Comparison of ENCODE assay signal across 8 mouse cellular contexts in the genomic region with DNA sequence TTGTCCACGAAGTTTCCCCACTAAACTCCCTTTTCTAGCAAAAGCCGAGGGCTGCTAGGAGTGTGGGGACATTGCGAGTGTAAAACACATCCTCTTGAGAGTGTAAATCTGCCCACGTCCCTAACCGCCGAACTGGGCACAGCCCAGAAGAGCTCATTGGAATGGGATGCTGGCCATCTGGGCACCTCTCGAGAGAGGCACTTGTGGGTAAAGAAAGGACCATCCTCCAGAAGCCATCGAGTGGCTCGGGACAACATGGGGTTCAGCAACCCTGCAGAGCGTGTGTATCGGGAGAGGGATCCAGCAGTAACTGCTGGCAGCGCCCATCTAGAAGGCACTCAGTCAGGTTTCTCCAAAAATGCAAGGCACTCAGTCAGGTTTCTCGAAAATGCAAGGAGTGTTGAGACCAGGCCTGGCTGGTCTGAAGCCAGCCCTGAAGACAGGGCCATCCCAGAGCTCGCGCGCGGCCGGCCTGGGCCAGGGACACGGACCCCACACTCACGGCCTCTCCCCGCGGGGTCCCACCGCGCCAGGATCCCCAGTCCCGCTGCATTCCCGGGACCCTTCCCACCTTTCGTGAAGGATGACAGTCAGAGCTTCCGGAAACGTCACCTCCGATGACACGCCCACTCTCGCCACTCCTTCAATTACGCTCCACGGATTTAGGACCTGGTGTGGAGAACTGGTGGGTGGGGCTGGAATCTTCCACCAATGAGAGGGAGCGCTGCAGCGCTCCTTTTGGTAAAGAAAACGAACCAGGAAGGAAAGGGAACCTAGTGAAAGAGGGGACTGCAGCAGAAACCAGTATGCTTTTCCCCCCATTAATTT. TPM values are rescaled to one million over a fixed set of nuclear protein-coding genes. Genes with fewer than 3 reads are reported as not detected.
DNase-seq lines count a peak whose midpoint lies in the region; ATAC-seq and TF ChIP-seq lines count a peak whose summit lies in the region.

No protein-coding gene starts in this region.

- H3K27ac ChIP-seq in cortical plate, adult 2 months (ENCODE audit: insufficient read depth, low read length), result peak overlapping the region; percentile 81; the same call in 1 of the 2 replicates

- no peaks in the 10 kb centered on the region for H3K9me3 ChIP-seq in megakaryocyte, embryonic 14.5 days

- H3K36me3 ChIP-seq in megakaryocyte, embryonic 14.5 days (replicated peaks; ENCODE audit: low read length), result peaks cover 32% of the 10 kb centered on the region

- ATAC-seq in activated CD4-positive, CD25-positive, alpha-beta regulatory T cell, adult 4 months, result peak; percentile 88

- H3K4me3 ChIP-seq in cortical plate, adult 2 months (ENCODE audit: insufficient read depth, low read length), result peak overlapping the region; percentile 82
- peak overlapping the region; percentile 96 for H3K4me3 ChIP-seq in megakaryocyte, embryonic 14.5 days (replicated peaks)

- no peak for TF ChIP-seq CTCF in cortical plate, adult 2 months (IDR thresholded peaks at IDR 0.05; ENCODE audit: extremely low read depth, insufficient read depth, low read length)

- peak; percentile 77 to 80 for DNase-seq in gastrocnemius, adult 8-10 months (ENCODE audit: low spot score in 2 of 2)
- peak; percentile 71 for DNase-seq in hindlimb bud, embryonic 11.5 days (ENCODE audit: extremely low spot score, low read depth, low spot score)
- peak; percentile 78 to 92 for DNase-seq in left cerebral cortex, adult 8-10 months (ENCODE audit: low spot score in 2 of 2)
- peak; percentile 96 to 97 for DNase-seq in right cerebral cortex, postnatal 10 days (ENCODE audit: low spot score in 2 of 2)
- DNase-seq in urinary bladder, postnatal 25 days (ENCODE audit: low spot score), result peak; percentile 85

- peaks cover 3% of the 10 kb centered on the region for H3K4me1 ChIP-seq in cortical plate, adult 2 months (ENCODE audit: control insufficient read depth, insufficient read depth, low read length)
- H3K4me1 ChIP-seq in megakaryocyte, embryonic 14.5 days, result peaks cover 45% of the 10 kb centered on the region

- H3K27me3 ChIP-seq in megakaryocyte, embryonic 14.5 days (replicated peaks), result peaks cover 13% of the 10 kb centered on the region

- TF ChIP-seq POLR2A in cortical plate, adult 2 months (IDR thresholded peaks at IDR 0.05; ENCODE audit: extremely low read depth, insufficient read depth, low read length), result peak; percentile 62

RNA-seq across cellular contexts. Expression of gene Stambp, which starts 0.5 kb away (rescaled TPM):
- 10 to 100 TPM; 30.5 to 38.9 TPM for polyA plus RNA-seq in activated CD4-positive, CD25-positive, alpha-beta regulatory T cell, adult 4 months (2017; shearing (Covaris generic))
- polyA plus RNA-seq in cortical plate, adult 2 months (2012; rRNA removed), result 36.4 and 37.4 TPM in 2 replicates
- 1 to 10 TPM; 5.6 to 6.8 (median 6.3) TPM for total RNA-seq in gastrocnemius, adult 8-10 months (2022)
- 10 to 100 TPM; 32.9 to 39.3 (median 37.3) TPM for total RNA-seq in left cerebral cortex, adult 8-10 months (2022)
- polyA plus RNA-seq in megakaryocyte, embryonic 14.5 days (2012; ENCODE audit: insufficient read depth, low replicate concordance), result 3.3 and 3.7 TPM in 2 replicates

RNA-seq across cellular contexts. Expression of gene Actg2, which starts 36.0 kb away (rescaled TPM):
- 10 to 100 TPM; 36.5 to 47.4 TPM for polyA plus RNA-seq in activated CD4-positive, CD25-positive, alpha-beta regulatory T cell, adult 4 months (2017; shearing (Covaris generic))
- polyA plus RNA-seq in cortical plate, adult 2 months (2012; rRNA removed), result 0.79 and 1.9 TPM in 2 replicates
- under 1 TPM; 0.39 to 0.73 (median 0.55) TPM for total RNA-seq in gastrocnemius, adult 8-10 months (2022)
- total RNA-seq in left cerebral cortex, adult 8-10 months (2022), result not detected
- polyA plus RNA-seq in megakaryocyte, embryonic 14.5 days (2012; ENCODE audit: insufficient read depth, low replicate concordance), result not detected in 2 replicates

Comparison
In these comparisons a context has a peak if more than half of its experiments do, and no peak if none do; other contexts are left out.
1. Peak in every context shown above with its lines: DNase-seq, ATAC-seq, H3K4me3 ChIP-seq and H3K27ac ChIP-seq.
2. RNA of gene Actg2, which starts 36.0 kb away (polyA plus RNA-seq): 36.5 to 47.4 TPM in activated CD4-positive, CD25-positive, alpha-beta regulatory T cell, adult 4 months; 0.79 to 1.9 TPM in cortical plate, adult 2 months and not detected in megakaryocyte, embryonic 14.5 days; every median in the first group is over 10 times any median in the second.